Mouse (Mus musculus) C2C12 (cell line): ENCODE results near the gene Kat5. TPM values are rescaled to one million over a fixed set of nuclear protein-coding genes. Genes with fewer than 3 reads are reported as not detected.

Source experiments
- H3K27me3 ChIP-seq: one replicate; pipeline ENCODE4 v1.6.1; 2011; ENCODE audit not compliant: control insufficient read depth, insufficient read depth, insufficient read length
- H3K36me3 ChIP-seq: one replicate; pipeline ENCODE4 v1.6.1; 2011; ENCODE audit not compliant: control insufficient read depth, insufficient read depth
- H3K4me3 ChIP-seq: one replicate; pipeline ENCODE4 v1.5.1; 2011; ENCODE audit warnings: mild to moderate bottlenecking, control low read depth; ENCODE audit not compliant: poor library complexity, insufficient read depth, severe bottlenecking
- H3K79me2 ChIP-seq: one replicate; pipeline ENCODE4 v1.6.1; 2011; ENCODE audit not compliant: control insufficient read depth, insufficient read depth
- H3K79me3 ChIP-seq: one replicate; pipeline ENCODE4 v1.6.1; 2011; ENCODE audit warnings: low read depth, control low read depth
- H3ac ChIP-seq: one replicate; pipeline ENCODE3; 2011; ENCODE audit warnings: low read depth; ENCODE audit not compliant: control insufficient read depth, insufficient read length
- CEBPB ChIP-seq: IDR thresholded peaks from one replicate; pipeline ENCODE4 v1.6.1; 2011; ENCODE audit warnings: low read depth, mild to moderate bottlenecking, control low read depth, moderate library complexity
- CTCF ChIP-seq: IDR thresholded peaks from one replicate; pipeline ENCODE4 v1.5.1; 2011; ENCODE audit not compliant: control insufficient read depth, insufficient read depth, insufficient read length
- FOSL1 ChIP-seq: IDR thresholded peaks from one replicate; pipeline ENCODE4 v1.8.0; 2011; ENCODE audit warnings: mild to moderate bottlenecking, low read length; ENCODE audit not compliant: poor library complexity, insufficient read depth, severe bottlenecking
- MAX ChIP-seq: IDR thresholded peaks from one replicate; pipeline ENCODE4 v1.6.1; 2011; ENCODE audit warnings: mild to moderate bottlenecking, control low read depth
- MYOD1 ChIP-seq: IDR thresholded peaks from one replicate; pipeline ENCODE4 v1.6.1; 2011; ENCODE audit warnings: low read depth; ENCODE audit not compliant: control insufficient read depth, insufficient read length
- MYOG ChIP-seq: IDR thresholded peaks from one replicate; pipeline ENCODE4 v1.6.1; 2011; ENCODE audit not compliant: control insufficient read depth, insufficient read length; ENCODE audit errors: extremely low read depth
- USF1 ChIP-seq: IDR thresholded peaks from one replicate; pipeline ENCODE4 v1.6.1; 2011; ENCODE audit warnings: low read depth, mild to moderate bottlenecking, control low read depth, moderate library complexity
- polyA plus RNA-seq: library from polyadenylated mRNA; unstranded; fragments of >200 nt; fragmentation: generic; extraction: Trizol; gene quantifications from one replicate; pipeline ENCODE4 v1.2.1, GENCODE M21; 2012; ENCODE audit warnings: missing spikeins

Gene Kat5
- polyA plus RNA-seq, 1 experiment = 48.4 TPM

- peaks cover 28% of the 10 kb centered on the region for H3K79me2 ChIP-seq
- H3K4me3 ChIP-seq = peak overlapping the region; percentile 11
- H3ac ChIP-seq = no peak overlapping the region
- H3K36me3 ChIP-seq = peaks cover 25% of the 10 kb centered on the region
- H3K79me3 ChIP-seq = peaks cover 12% of the 10 kb centered on the region
- TF ChIP-seq CEBPB = no peak
- TF ChIP-seq MYOG = no peak
- TF ChIP-seq FOSL1 = no peak
- no peak for TF ChIP-seq USF1
- no peaks in the 10 kb centered on the region for H3K27me3 ChIP-seq
Measured at GRCm38 (mm10) chr19:5636036-5636570, 26.1 kb upstream of the Kat5 start.

- Histone ChIP-seq H3K4me3 (no peak overlapping the region), H3K27me3 (no peaks in the 10 kb centered on the region), H3K79me2 (no peaks in the 10 kb centered on the region), H3K36me3 (no peaks in the 10 kb centered on the region), H3K79me3 (no peaks in the 10 kb centered on the region), H3ac (no peak overlapping the region)
- TF ChIP-seq USF1 (no peak), CTCF (no peak), CEBPB (no peak), MYOD1 (peak; percentile 19), MAX (no peak), FOSL1 (no peak), MYOG (no peak)
Measured at GRCm38 (mm10) chr19:5632120-5632519, 22.1 kb upstream of the Kat5 start.

- TF ChIP-seq FOSL1 (no peak), CEBPB (no peak), MYOG (no peak)
- Histone ChIP-seq H3K79me2 (no peaks in the 10 kb centered on the region), H3K79me3 (no peaks in the 10 kb centered on the region), H3K36me3 (no peaks in the 10 kb centered on the region), H3K4me3 (no peak overlapping the region), H3ac (no peak overlapping the region), H3K27me3 (no peaks in the 10 kb centered on the region)
Measured at GRCm38 (mm10) chr19:5629907-5630306, 19.9 kb upstream of the Kat5 start.

- Histone ChIP-seq H3ac (no peak overlapping the region), H3K79me3 (no peaks in the 10 kb centered on the region), H3K27me3 (no peaks in the 10 kb centered on the region), H3K36me3 (no peaks in the 10 kb centered on the region), H3K4me3 (no peak overlapping the region), H3K79me2 (no peaks in the 10 kb centered on the region)
- TF ChIP-seq CEBPB (no peak), MYOG (no peak), FOSL1 (no peak), CTCF (no peak), USF1 (no peak)
Measured at GRCm38 (mm10) chr19:5625311-5625710, 15.3 kb upstream of the Kat5 start.

DNA sequence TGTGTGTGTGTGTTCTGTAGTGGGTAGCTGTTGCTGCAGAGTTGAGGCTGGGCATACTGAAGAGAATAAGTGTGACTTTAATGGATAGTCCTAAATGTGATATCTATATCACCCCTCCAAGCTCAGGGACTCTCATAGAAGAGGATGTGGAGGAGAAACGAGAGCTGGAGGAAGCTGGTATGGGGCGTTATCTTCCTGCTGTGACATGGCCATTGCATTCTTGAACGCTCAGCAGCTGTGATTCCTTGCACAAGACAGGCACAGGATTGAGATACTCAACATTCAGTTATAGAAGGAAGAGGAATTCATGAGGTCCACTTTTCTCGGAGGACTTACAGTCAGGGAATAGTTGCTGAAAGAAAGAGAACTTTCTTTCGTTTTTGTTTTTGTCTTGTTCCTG is 11.8 kb upstream of the Kat5 start:
- H3ac ChIP-seq = no peak overlapping the region
- H3K4me3 ChIP-seq = no peak overlapping the region
- no peaks in the 10 kb centered on the region for H3K79me2 ChIP-seq
- TF ChIP-seq MYOD1 (no peak), MAX (no peak), USF1 (no peak), CTCF (no peak), FOSL1 (no peak), MYOG (no peak), CEBPB (no peak)
- no peaks in the 10 kb centered on the region for H3K36me3 ChIP-seq
- no peaks in the 10 kb centered on the region for H3K79me3 ChIP-seq
- no peaks in the 10 kb centered on the region for H3K27me3 ChIP-seq

DNA sequence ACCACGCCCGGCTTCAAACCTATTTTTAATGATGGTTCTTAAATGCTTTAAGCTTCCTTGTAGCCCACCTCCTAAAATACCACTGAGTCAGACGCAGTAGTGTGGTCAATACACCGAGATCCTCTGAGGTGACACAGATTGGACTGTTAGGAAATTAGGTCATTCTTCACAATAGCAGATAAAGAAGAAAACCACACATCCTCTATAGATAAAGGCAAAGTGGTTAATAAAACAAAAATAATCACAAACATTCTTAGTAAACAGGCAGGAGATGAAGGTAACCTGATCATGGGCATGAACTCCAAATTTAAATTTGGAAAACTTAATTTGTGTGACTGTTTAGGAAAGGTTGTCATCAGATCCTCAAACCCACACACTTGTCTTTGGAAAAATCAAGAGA is 10.0 kb upstream of the Kat5 start:
- no peak overlapping the region for H3K4me3 ChIP-seq
- no peaks in the 10 kb centered on the region for H3K79me3 ChIP-seq
- no peaks in the 10 kb centered on the region for H3K79me2 ChIP-seq
- H3ac ChIP-seq = no peak overlapping the region
- H3K27me3 ChIP-seq = no peaks in the 10 kb centered on the region
- TF ChIP-seq CEBPB = no peak
- no peak for TF ChIP-seq MAX
- no peak for TF ChIP-seq MYOD1
- no peak for TF ChIP-seq CTCF
- no peak for TF ChIP-seq USF1
- no peak for TF ChIP-seq MYOG
- no peak for TF ChIP-seq FOSL1
- no peaks in the 10 kb centered on the region for H3K36me3 ChIP-seq
